Mouse (Mus musculus) liver, adult 2 months (tissue): ENCODE measurements around the gene Olfr1377.

Experiments
- CTCF ChIP-seq: fragments of 200-500 bp; IDR thresholded peaks from 2 replicates; pipeline ENCODE4 v1.5.1; 2011; ENCODE audit warnings: low read depth, low read length, control low read depth
- POLR2A ChIP-seq: fragments of 200-500 bp; IDR thresholded peaks from 2 replicates; pipeline ENCODE4 v1.6.1; 2011; ENCODE audit warnings: low read length, control low read depth; ENCODE audit not compliant: insufficient read depth; ENCODE audit errors: extremely low read depth

GRCm38 (mm10) chr11:50942386-50942785 is 39.4 kb upstream of the Olfr1377 start:
- no peak for TF ChIP-seq CTCF
- no peak for TF ChIP-seq POLR2A
